Mouse (Mus musculus): ENCODE results near the gene Farp1.

DNA sequence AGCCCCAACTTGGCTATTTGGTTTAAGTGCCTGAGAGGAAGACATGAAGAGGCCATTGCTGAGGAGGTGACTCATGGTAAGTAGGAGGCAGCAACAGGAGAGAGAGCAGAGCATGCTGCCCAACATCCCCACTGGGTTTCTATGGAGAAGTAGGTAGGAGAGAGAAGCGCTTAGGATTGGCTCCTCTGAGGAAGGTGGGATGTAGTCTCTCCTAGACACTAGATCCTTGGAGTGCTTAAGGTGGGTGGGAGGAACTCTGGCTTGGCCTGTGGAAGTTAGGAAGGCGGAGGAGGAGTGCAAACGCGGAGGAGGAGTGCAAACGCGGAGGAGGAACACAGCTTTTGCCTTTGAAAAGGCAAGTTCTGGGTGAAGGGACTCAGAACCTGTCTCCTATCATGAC lies 45.9 kb upstream of the Farp1 start:
- no peak for TF ChIP-seq POLR2A (IDR thresholded peaks at IDR 0.05; ENCODE audit: insufficient read depth, low read depth, low read length)
- TF ChIP-seq CTCF (IDR thresholded peaks at IDR 0.05), result no peak

All from heart, adult 2 months (tissue).